Mouse (Mus musculus): ENCODE data around the gene Cacng2. TPM values are rescaled to one million over a fixed set of nuclear protein-coding genes. Genes with fewer than 3 reads are reported as not detected.

The Cacng2 gene
- total and polyA plus RNA-seq, 2 experiments from 2014 or later, result not detected

DNA sequence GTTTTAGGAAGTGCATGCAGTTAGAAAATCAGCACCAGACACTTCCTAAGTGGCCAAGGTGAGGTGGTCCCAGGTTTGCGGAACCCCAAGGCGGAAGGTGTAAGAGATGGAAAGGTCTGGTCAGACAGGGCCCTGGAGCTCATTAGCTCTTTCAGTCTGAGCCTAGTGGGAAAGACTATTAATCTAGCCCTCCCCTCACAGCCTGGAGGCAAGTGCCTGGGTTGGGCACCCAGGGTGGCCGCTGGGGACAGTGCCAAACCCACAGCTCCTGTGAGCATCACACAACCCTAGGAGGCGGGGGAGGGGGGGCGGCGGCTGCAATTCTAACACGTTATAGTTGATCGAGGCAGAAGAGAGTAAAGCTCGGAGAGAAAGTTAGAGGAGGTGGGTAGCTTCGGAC, 3.6 kb downstream of the Cacng2 start:
- TF ChIP-seq CTCF (IDR thresholded peaks at IDR 0.05; ENCODE audit: low read depth) (no peak), EP300 (IDR thresholded peaks at IDR 0.05; ENCODE audit: low read depth) (no peak)
- Histone ChIP-seq H3K9me3 (replicated peaks; ENCODE audit: control insufficient read depth, low read length) (no peaks in the 10 kb centered on the region), H3K4me1 (ENCODE audit: control insufficient read depth, insufficient read depth) (peaks cover 3% of the 10 kb centered on the region; the same call in 1 of the 2 replicates), H3K27me3 (ENCODE audit: control insufficient read depth, insufficient read depth, low read length) (peaks cover 26% of the 10 kb centered on the region), H3K4me3 (ENCODE audit: low read depth, low read length) (no peak overlapping the region), H3K4me2 (ENCODE audit: low read depth, low read length) (no peak overlapping the region), H3K36me3 (replicated peaks; ENCODE audit: control insufficient read depth, insufficient read depth, low read length) (no peaks in the 10 kb centered on the region), H3K9ac (replicated peaks; ENCODE audit: low read depth, low read length) (no peak overlapping the region), H3K27ac (ENCODE audit: low read depth) (no peak overlapping the region)
- whole genome bisulfite sequencing, result 59% methylated on average over 10 of the region's 10 CpGs
- ATAC-seq (ENCODE audit: insufficient read depth, low read depth) (no peak), DNase-seq (ENCODE audit: low spot score) (no peak)

DNA sequence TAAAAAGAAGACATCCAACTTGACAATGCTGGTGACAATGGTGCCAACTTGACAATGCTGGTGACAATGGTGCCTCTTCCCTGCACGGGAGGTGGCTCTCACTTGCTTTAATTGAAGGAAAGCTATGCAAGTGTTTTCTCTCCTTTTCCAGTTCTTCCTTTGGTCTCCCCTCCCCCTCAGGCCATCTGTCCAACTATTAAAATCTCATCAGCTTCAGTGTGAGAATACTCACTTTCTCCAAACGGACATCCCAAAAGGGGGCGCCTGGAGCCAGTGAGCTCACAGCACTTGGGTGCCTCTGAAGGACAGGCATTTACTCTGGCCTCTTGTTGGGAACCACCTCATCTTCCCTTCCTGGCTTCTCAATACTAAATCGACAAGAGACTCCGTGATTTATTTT, 20.3 kb downstream of the Cacng2 start:
- Histone ChIP-seq H3K27me3 (ENCODE audit: control insufficient read depth, insufficient read depth, low read length) (no peaks in the 10 kb centered on the region), H3K27ac (ENCODE audit: low read depth) (no peak overlapping the region), H3K4me2 (ENCODE audit: low read depth, low read length) (no peak overlapping the region), H3K4me3 (ENCODE audit: low read depth, low read length) (no peak overlapping the region), H3K9ac (replicated peaks; ENCODE audit: low read depth, low read length) (no peak overlapping the region), H3K9me3 (replicated peaks; ENCODE audit: control insufficient read depth, low read length) (no peaks in the 10 kb centered on the region), H3K4me1 (ENCODE audit: control insufficient read depth, insufficient read depth) (no peaks in the 10 kb centered on the region), H3K36me3 (replicated peaks; ENCODE audit: control insufficient read depth, insufficient read depth, low read length) (no peaks in the 10 kb centered on the region)
- WGBS, result 51% methylated on average over 5 of the region's 5 CpGs
- TF ChIP-seq EP300 (IDR thresholded peaks at IDR 0.05; ENCODE audit: low read depth) (no peak), CTCF (IDR thresholded peaks at IDR 0.05; ENCODE audit: low read depth) (no peak)
- ATAC-seq (ENCODE audit: insufficient read depth, low read depth) (no peak), DNase-seq (ENCODE audit: low spot score) (no peak)

DNA sequence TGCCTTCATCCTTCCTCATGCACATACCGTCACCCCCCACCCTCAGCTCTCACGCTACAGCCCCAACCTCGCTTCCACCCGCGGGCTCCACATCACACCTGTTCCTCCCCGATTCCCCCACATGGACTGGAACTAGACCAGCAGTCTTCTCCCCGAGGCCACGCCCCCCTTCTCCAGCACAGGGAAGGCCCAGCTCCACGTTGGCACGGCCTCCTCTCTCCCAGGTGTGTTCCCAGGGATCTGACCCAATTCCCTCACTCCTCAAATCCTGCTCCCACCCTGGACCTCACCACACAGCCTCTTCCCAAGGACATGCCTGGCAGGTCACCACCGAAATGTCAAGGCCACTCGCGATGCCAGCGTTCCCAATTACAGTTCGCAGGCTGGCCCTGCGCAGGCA, 23.8 kb downstream of the Cacng2 start:
- Histone ChIP-seq H3K4me3 (ENCODE audit: low read depth, low read length) (no peak overlapping the region), H3K27ac (ENCODE audit: low read depth) (no peak overlapping the region), H3K27me3 (ENCODE audit: control insufficient read depth, insufficient read depth, low read length) (no peaks in the 10 kb centered on the region), H3K36me3 (replicated peaks; ENCODE audit: control insufficient read depth, insufficient read depth, low read length) (no peaks in the 10 kb centered on the region), H3K4me1 (ENCODE audit: control insufficient read depth, insufficient read depth) (no peaks in the 10 kb centered on the region), H3K9ac (replicated peaks; ENCODE audit: low read depth, low read length) (no peak overlapping the region), H3K9me3 (replicated peaks; ENCODE audit: control insufficient read depth, low read length) (no peaks in the 10 kb centered on the region), H3K4me2 (ENCODE audit: low read depth, low read length) (no peak overlapping the region)
- ATAC-seq (ENCODE audit: insufficient read depth, low read depth) (no peak), DNase-seq (ENCODE audit: low spot score) (no peak)
- WGBS, result 82% methylated on average over 16 of the region's 16 CpGs
- no peak for TF ChIP-seq EP300 (IDR thresholded peaks at IDR 0.05; ENCODE audit: low read depth)
- TF ChIP-seq CTCF (IDR thresholded peaks at IDR 0.05; ENCODE audit: low read depth), result no peak

DNA sequence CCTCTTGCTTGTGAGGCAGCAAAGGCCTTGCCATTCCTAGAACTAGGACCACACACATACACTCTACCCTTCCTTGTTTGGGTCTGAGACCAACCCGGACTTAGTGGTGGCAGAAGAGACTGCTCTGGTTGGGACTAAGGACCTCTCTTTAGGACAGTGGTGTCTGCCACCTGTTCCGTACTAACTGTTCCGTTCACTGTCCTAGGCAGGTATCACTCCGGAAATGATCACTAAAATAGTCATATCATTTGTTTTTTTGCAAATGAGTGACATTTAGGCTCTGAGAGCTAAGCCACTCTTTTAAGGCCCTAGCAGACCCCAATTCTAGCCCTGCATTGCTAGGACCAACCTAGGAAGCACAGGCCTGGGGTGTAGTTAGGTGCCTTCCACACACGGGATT, 26.2 kb downstream of the Cacng2 start:
- ATAC-seq (ENCODE audit: insufficient read depth, low read depth), result no peak
- TF ChIP-seq CTCF (IDR thresholded peaks at IDR 0.05; ENCODE audit: low read depth) (no peak), EP300 (IDR thresholded peaks at IDR 0.05; ENCODE audit: low read depth) (no peak)
- 78% methylated on average over 5 of the region's 5 CpGs for WGBS

DNA sequence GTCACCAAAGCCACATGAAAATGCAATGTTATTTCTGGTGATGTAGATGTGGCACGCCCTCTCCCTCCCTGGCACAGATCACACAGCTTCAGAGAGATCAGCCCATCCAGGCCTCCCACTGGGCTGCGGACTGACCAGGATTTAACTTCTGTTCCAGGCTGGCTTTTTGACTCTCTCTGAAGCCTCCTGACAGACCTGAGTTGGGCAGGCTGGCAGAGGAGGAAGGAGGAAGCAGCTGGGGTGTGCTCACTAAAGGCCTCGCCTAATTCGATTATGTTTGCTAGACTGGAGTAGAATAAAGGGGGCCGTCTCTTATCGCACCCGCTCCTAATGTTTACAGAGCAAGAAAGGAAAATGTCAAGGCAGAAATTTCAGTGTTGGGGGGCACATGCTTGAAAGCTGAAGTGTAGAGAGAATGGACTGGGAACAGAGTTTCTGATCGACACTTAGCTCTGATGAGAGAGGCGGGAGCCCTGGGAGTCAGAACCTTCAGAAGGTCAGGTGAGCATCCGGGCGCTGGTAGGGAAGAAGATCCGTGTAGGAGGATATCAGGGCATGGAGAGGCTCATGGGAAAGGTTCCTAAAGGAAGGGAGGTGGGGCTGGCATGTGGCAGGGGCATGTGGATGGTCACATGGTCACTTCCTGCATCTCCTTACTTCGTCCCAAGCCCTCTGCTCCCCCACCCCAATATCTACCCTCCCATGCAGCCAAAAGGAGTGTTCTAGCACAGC, 36.8 kb downstream of the Cacng2 start:
- Histone ChIP-seq H3K9ac (replicated peaks; ENCODE audit: low read depth, low read length) (no peak overlapping the region), H3K4me3 (ENCODE audit: low read depth, low read length) (no peak overlapping the region), H3K4me2 (ENCODE audit: low read depth, low read length) (no peak overlapping the region), H3K27me3 (ENCODE audit: control insufficient read depth, insufficient read depth, low read length) (no peaks in the 10 kb centered on the region), H3K4me1 (ENCODE audit: control insufficient read depth, insufficient read depth) (no peaks in the 10 kb centered on the region), H3K27ac (ENCODE audit: low read depth) (no peak overlapping the region), H3K9me3 (replicated peaks; ENCODE audit: control insufficient read depth, low read length) (no peaks in the 10 kb centered on the region), H3K36me3 (replicated peaks; ENCODE audit: control insufficient read depth, insufficient read depth, low read length) (no peaks in the 10 kb centered on the region)
- 69% methylated on average over 13 of the region's 13 CpGs for WGBS
- TF ChIP-seq CTCF (IDR thresholded peaks at IDR 0.05; ENCODE audit: low read depth) (no peak), EP300 (IDR thresholded peaks at IDR 0.05; ENCODE audit: low read depth) (no peak)
- ATAC-seq (ENCODE audit: insufficient read depth, low read depth), result no peak
- no peak for DNase-seq (ENCODE audit: low spot score)

More for the DNA sequence above, 26.2 kb downstream of the Cacng2 start:
- Histone ChIP-seq H3K9ac (replicated peaks; ENCODE audit: low read depth, low read length) (no peak overlapping the region), H3K4me1 (ENCODE audit: control insufficient read depth, insufficient read depth) (no peaks in the 10 kb centered on the region), H3K4me2 (ENCODE audit: low read depth, low read length) (no peak overlapping the region), H3K4me3 (ENCODE audit: low read depth, low read length) (no peak overlapping the region), H3K9me3 (replicated peaks; ENCODE audit: control insufficient read depth, low read length) (no peaks in the 10 kb centered on the region), H3K27ac (ENCODE audit: low read depth) (no peak overlapping the region), H3K36me3 (replicated peaks; ENCODE audit: control insufficient read depth, insufficient read depth, low read length) (no peaks in the 10 kb centered on the region), H3K27me3 (ENCODE audit: control insufficient read depth, insufficient read depth, low read length) (no peaks in the 10 kb centered on the region)
- DNase-seq (ENCODE audit: low spot score), result no peak

DNA sequence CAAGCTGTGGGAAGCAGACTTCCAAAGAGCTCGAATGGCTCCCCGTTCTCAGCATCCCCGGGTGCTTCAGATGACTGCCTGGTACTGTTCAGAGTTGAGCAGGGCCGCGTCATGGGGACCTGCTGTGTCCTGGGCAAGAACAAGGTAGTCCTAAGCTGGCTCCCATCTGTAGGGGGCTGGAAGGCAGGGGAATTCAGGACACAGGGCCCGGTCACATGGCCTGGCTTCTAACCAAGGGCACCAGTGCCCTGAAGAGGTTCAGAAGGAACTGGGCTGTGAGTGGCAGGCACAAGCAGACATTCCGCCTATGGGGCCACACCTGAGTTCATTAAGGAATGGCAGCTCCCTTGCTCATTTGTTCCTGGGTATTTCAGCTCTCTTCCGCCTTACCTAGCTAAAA, 37.7 kb downstream of the Cacng2 start:
- Histone ChIP-seq H3K36me3 (replicated peaks; ENCODE audit: control insufficient read depth, insufficient read depth, low read length) (no peaks in the 10 kb centered on the region), H3K9me3 (replicated peaks; ENCODE audit: control insufficient read depth, low read length) (no peaks in the 10 kb centered on the region), H3K27ac (ENCODE audit: low read depth) (no peak overlapping the region), H3K9ac (replicated peaks; ENCODE audit: low read depth, low read length) (no peak overlapping the region), H3K4me2 (ENCODE audit: low read depth, low read length) (no peak overlapping the region), H3K27me3 (ENCODE audit: control insufficient read depth, insufficient read depth, low read length) (no peaks in the 10 kb centered on the region), H3K4me1 (ENCODE audit: control insufficient read depth, insufficient read depth) (no peaks in the 10 kb centered on the region), H3K4me3 (ENCODE audit: low read depth, low read length) (no peak overlapping the region)
- WGBS, result 61% methylated on average over 8 of the region's 8 CpGs
- TF ChIP-seq EP300 (IDR thresholded peaks at IDR 0.05; ENCODE audit: low read depth) (no peak), CTCF (IDR thresholded peaks at IDR 0.05; ENCODE audit: low read depth) (no peak)
- DNase-seq (ENCODE audit: low spot score) (no peak), ATAC-seq (ENCODE audit: insufficient read depth, low read depth) (no peak)
